Mouse (Mus musculus): Measurements from ENCODE around the gene Casp4. TPM values are rescaled to one million over a fixed set of nuclear protein-coding genes. Genes with fewer than 3 reads are reported as not detected.

The Casp4 gene
- total and polyA plus RNA-seq, 2 experiments from 2014 or later: 0.63 TPM; not detected in 1

GRCm38 (mm10) chr9:5328204-5328603 lies 19.6 kb downstream of the Casp4 start:
- Histone ChIP-seq H3K27me3 (ENCODE audit: insufficient read depth, low read length) (no peaks in the 10 kb centered on the region), H3K4me3 (ENCODE audit: low read depth, low read length) (no peak overlapping the region), H3K36me3 (ENCODE audit: insufficient read depth, low read length) (no peaks in the 10 kb centered on the region), H3K27ac (ENCODE audit: low read depth, low read length) (no peak overlapping the region), H3K4me2 (ENCODE audit: low read depth, low read length, poor library complexity, severe bottlenecking) (no peak overlapping the region), H3K9ac (replicated peaks; ENCODE audit: low read length, poor library complexity, severe bottlenecking) (no peak overlapping the region), H3K4me1 (ENCODE audit: insufficient read depth, low read length) (no peaks in the 10 kb centered on the region), H3K9me3 (ENCODE audit: low read length) (no peaks in the 10 kb centered on the region)
- WGBS: 75% methylated on average over 3 of the region's 3 CpGs
- DNase-seq (ENCODE audit: low spot score) (no peak), ATAC-seq (ENCODE audit: low FRiP score) (no peak)
- no peak for TF ChIP-seq CTCF (IDR thresholded peaks at IDR 0.05)

- no peak for TF ChIP-seq CTCF (IDR thresholded peaks at IDR 0.05)
- no peak overlapping the region for H3K4me2 ChIP-seq (ENCODE audit: low read depth, low read length, poor library complexity, severe bottlenecking)
- H3K36me3 ChIP-seq (ENCODE audit: insufficient read depth, low read length): no peaks in the 10 kb centered on the region
- H3K9ac ChIP-seq (replicated peaks; ENCODE audit: low read length, poor library complexity, severe bottlenecking): no peak overlapping the region
- no peaks in the 10 kb centered on the region for H3K4me1 ChIP-seq (ENCODE audit: insufficient read depth, low read length)
- H3K27me3 ChIP-seq (ENCODE audit: insufficient read depth, low read length): no peaks in the 10 kb centered on the region
- DNase-seq (ENCODE audit: low spot score) (no peak), ATAC-seq (ENCODE audit: low FRiP score) (no peak)
- H3K27ac ChIP-seq (ENCODE audit: low read depth, low read length): no peak overlapping the region
- no peaks in the 10 kb centered on the region for H3K9me3 ChIP-seq (ENCODE audit: low read length)
- no peak overlapping the region for H3K4me3 ChIP-seq (ENCODE audit: low read depth, low read length)
Observed at GRCm38 (mm10) chr9:5332441-5332840, 23.8 kb downstream of the Casp4 start.

- H3K4me1 ChIP-seq (ENCODE audit: insufficient read depth, low read length): no peaks in the 10 kb centered on the region
- no peak overlapping the region for H3K9ac ChIP-seq (replicated peaks; ENCODE audit: low read length, poor library complexity, severe bottlenecking)
- H3K27me3 ChIP-seq (ENCODE audit: insufficient read depth, low read length): no peaks in the 10 kb centered on the region
- WGBS: 98% methylated on average over 1 of the region's 1 CpGs
- H3K27ac ChIP-seq (ENCODE audit: low read depth, low read length): no peak overlapping the region
- no peaks in the 10 kb centered on the region for H3K36me3 ChIP-seq (ENCODE audit: insufficient read depth, low read length)
- H3K9me3 ChIP-seq (ENCODE audit: low read length): no peaks in the 10 kb centered on the region
- H3K4me3 ChIP-seq (ENCODE audit: low read depth, low read length): no peak overlapping the region
- ATAC-seq (ENCODE audit: low FRiP score) (no peak), DNase-seq (ENCODE audit: low spot score) (no peak)
- no peak overlapping the region for H3K4me2 ChIP-seq (ENCODE audit: low read depth, low read length, poor library complexity, severe bottlenecking)
- no peak for TF ChIP-seq CTCF (IDR thresholded peaks at IDR 0.05)
Observed at GRCm38 (mm10) chr9:5333422-5333821, 24.8 kb downstream of the Casp4 start.

- no peak overlapping the region for H3K4me3 ChIP-seq (ENCODE audit: low read depth, low read length)
- H3K27ac ChIP-seq (ENCODE audit: low read depth, low read length): no peak overlapping the region
- ATAC-seq (ENCODE audit: low FRiP score): no peak
- no peaks in the 10 kb centered on the region for H3K27me3 ChIP-seq (ENCODE audit: insufficient read depth, low read length)
- 85% methylated on average over 1 of the region's 1 CpGs for WGBS
- H3K9me3 ChIP-seq (ENCODE audit: low read length): no peaks in the 10 kb centered on the region
- no peak for DNase-seq (ENCODE audit: low spot score)
- TF ChIP-seq CTCF (IDR thresholded peaks at IDR 0.05): no peak
- no peak overlapping the region for H3K9ac ChIP-seq (replicated peaks; ENCODE audit: low read length, poor library complexity, severe bottlenecking)
- H3K4me1 ChIP-seq (ENCODE audit: insufficient read depth, low read length): no peaks in the 10 kb centered on the region
- H3K36me3 ChIP-seq (ENCODE audit: insufficient read depth, low read length): no peaks in the 10 kb centered on the region
- H3K4me2 ChIP-seq (ENCODE audit: low read depth, low read length, poor library complexity, severe bottlenecking): no peak overlapping the region
Observed at GRCm38 (mm10) chr9:5343092-5343491, 34.5 kb downstream of the Casp4 start.

- ATAC-seq (ENCODE audit: low FRiP score) (no peak), DNase-seq (ENCODE audit: low spot score) (no peak)
- H3K36me3 ChIP-seq (ENCODE audit: insufficient read depth, low read length): no peaks in the 10 kb centered on the region
- TF ChIP-seq CTCF (IDR thresholded peaks at IDR 0.05): no peak
- no peaks in the 10 kb centered on the region for H3K27me3 ChIP-seq (ENCODE audit: insufficient read depth, low read length)
- no peak overlapping the region for H3K27ac ChIP-seq (ENCODE audit: low read depth, low read length)
- H3K4me3 ChIP-seq (ENCODE audit: low read depth, low read length): no peak overlapping the region
- H3K9ac ChIP-seq (replicated peaks; ENCODE audit: low read length, poor library complexity, severe bottlenecking): no peak overlapping the region
- no peak overlapping the region for H3K4me2 ChIP-seq (ENCODE audit: low read depth, low read length, poor library complexity, severe bottlenecking)
- no peaks in the 10 kb centered on the region for H3K9me3 ChIP-seq (ENCODE audit: low read length)
- no peaks in the 10 kb centered on the region for H3K4me1 ChIP-seq (ENCODE audit: insufficient read depth, low read length)
- 90% methylated on average over 4 of the region's 4 CpGs for WGBS
Observed at GRCm38 (mm10) chr9:5344090-5344489, 35.5 kb downstream of the Casp4 start.

GRCm38 (mm10) chr9:5345291-5345898 lies 36.8 kb downstream of the Casp4 start, which contains the start of gene Casp12:
Casp12 (plus strand) TSS chr9:5345430.
- Histone ChIP-seq H3K4me1 (ENCODE audit: insufficient read depth, low read length) (no peaks in the 10 kb centered on the region), H3K36me3 (ENCODE audit: insufficient read depth, low read length) (no peaks in the 10 kb centered on the region), H3K4me3 (ENCODE audit: low read depth, low read length) (no peak within 1 kb of the TSS), H3K27ac (ENCODE audit: low read depth, low read length) (no peak within 1 kb of the TSS), H3K4me2 (ENCODE audit: low read depth, low read length, poor library complexity, severe bottlenecking) (no peak within 1 kb of the TSS), H3K27me3 (ENCODE audit: insufficient read depth, low read length) (no peaks in the 10 kb centered on the region), H3K9ac (replicated peaks; ENCODE audit: low read length, poor library complexity, severe bottlenecking) (no peak within 1 kb of the TSS), H3K9me3 (ENCODE audit: low read length) (no peaks in the 10 kb centered on the region)
- no peak for ATAC-seq (ENCODE audit: low FRiP score)
- WGBS: 71% methylated on average over 4 of the region's 4 CpGs
- no peak for DNase-seq (ENCODE audit: low spot score)
- TF ChIP-seq CTCF (IDR thresholded peaks at IDR 0.05): no peak
